Mouse (Mus musculus) left cerebral cortex, adult 11 months (tissue): ENCODE data around the gene Lyl1.

Experiments
- DNase-seq: peaks from one replicate; pipeline ENCODE4 v3.0.0; 2022; ENCODE audit warnings: low spot score

Lyl1 gene

DNA sequence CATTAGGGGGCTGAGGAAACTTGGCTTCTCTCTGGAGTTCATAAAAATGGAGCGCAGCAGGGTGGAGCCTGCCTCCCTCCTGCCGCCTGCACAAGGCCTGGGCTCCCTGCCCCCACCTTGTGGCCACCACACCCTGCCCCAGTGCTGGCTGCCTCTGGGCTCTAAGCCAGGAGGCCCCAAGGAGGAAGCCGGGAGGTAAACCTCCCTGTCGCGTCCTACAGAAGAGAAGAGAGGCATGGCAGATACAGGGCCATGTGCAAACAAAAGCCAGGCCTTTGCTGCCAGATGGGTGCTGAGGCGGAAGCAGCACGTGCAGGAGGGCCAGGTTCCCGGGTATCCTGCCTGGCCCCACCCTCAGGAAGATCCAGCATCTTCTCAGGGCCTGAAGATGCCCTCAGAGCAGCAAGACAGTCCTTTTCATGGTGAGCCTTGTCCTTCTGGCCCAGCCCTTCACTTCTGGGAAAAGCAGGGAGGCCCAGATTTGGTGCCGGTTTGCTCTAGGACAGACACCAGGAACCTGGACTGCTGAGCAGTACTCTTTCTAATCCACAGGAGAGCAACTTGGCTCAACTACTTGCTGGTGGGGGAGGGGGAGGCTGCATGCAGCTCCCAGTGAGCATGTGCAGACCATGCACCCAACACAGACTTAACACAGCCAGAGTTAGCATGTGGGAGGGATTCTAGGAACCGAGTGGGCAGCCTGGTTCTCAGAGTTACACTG is 21.8 kb downstream of the Lyl1 start, which contains the start of gene G430095P16Rik:
Gene G430095P16Rik, plus strand, starts transcription at position 158 of the 721 bp plus-strand sequence.
- no peak for DNase-seq

DNA sequence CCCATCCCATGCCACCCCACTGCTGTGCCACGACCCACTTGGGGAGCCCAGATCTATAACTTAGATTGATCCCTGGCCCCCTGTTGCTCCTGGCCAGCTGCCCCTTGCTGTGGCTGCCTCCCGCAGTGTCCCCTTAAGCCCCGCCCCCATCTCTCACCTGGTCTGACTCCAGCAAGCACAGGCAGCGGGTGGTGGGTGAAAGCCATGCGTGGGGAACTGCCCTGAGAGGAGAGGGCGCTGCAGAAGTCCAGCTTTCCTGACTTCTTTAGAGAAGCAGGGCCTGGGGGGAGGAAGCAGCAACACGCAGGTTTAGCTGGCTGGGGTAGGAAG is 22.3 kb downstream of the Lyl1 start:
- DNase-seq: no peak

DNA sequence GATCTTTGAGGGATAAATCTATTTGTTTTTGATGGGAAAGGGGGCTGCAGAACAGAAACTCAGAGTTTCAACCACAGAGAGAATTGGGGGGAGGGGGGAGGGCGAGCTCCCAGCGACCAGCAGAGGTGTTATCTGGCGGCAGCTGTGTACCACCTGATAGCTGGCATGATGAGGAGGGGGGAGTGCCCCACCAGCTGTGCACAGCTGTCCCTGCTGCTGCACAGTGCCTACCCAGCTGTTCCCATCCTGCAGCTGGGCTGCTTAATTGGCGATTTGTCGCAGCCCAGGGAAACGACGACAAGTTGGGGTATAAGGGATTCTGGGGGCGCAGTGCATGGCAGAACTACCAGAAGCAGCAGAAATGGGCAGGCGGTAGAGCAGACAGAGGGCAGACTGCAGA is 23.4 kb downstream of the Lyl1 start:
- DNase-seq: no peak

DNA sequence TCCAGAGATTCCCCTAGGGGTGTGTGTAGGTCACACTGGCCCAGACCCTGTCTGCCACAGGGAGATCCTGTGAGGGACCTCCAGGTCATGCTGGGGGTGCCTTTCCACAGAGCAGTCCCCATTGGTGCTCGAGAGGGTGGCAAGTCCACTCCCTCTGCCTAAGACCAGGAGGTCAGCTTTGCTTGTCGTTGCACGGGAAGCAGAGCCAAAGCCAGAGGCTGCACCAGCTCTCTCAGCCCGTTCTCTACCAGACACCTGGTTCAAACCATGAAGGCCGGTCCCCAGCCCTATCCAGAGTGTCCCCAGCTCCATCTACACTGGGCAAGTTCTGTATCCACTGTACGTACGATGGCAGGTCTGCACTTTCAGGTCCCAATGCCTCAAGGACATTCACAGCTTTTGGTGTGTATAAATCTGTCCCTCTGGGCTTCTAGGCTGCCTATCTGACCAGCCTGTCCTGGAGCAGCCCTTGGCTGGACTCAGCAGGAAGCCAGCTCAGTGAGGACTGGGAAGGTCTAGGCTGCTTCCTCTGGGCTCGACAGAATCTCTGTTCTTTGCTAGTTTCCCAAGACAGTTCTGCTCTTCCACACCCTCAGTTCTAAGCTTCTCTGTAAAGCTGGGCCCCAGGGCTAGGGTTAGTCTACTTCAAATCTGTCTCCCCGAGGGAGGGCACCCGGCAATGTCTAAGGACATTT is 24.1 kb downstream of the Lyl1 start:
- DNase-seq: no peak

DNA sequence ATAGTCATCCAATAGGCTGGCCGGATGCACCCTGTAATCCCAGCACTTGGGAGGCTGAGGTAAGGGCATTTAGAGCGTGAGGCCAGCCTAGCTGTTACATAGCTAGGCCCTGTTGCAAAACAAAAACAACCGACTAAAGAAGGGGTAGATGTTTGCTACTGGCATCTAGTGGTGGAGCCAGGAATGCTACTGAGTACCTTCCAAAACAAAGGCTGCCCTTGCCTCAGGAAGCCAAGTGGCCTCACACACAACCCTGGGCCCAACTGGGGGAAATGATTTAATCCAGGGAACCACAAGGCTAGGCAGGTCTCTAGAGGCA is 24.6 kb downstream of the Lyl1 start:
- DNase-seq: no peak

DNA sequence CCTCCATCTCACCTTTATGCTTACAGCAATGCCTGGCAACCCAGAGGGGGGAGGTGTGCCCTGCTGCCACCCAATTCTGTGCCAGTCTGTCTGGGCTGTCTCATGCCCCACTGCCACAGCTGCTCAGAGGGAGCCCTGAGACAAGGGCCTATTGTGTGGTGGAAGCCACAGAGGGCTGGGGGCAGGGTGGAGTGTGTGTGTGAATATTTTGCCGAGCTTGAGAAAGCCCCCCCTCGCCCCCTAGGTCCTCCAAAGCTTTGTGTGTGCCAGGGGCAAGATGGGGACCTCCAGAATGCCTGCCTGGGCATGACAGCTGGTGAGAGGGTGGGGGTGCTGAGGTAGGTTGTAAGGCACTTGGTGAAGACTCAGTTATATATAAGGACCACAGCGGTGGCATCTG is 27.2 kb downstream of the Lyl1 start:
- DNase-seq: peak; percentile 57

DNA sequence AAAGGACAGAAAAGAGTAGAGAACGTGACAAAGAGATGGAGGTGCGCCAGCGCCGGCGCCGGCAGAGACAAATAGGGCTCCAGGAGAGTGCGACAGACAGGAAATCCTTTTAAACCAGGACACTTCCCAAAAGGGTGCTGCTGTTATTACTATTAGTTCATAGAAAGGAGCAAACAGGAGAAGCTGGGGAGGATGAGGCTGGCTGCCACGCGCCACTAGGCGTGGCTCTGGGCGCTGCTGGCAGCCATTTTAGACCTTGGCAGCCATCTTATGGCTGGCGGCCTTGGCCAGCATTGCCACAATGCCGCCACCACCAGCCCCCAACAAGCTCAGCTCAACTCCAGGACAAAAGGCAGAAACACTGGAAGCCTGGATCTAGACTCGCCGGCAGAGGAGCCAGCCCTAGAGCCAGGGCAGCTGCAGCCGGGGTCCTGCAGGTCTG is 28.7 kb downstream of the Lyl1 start:
- DNase-seq: no peak

DNA sequence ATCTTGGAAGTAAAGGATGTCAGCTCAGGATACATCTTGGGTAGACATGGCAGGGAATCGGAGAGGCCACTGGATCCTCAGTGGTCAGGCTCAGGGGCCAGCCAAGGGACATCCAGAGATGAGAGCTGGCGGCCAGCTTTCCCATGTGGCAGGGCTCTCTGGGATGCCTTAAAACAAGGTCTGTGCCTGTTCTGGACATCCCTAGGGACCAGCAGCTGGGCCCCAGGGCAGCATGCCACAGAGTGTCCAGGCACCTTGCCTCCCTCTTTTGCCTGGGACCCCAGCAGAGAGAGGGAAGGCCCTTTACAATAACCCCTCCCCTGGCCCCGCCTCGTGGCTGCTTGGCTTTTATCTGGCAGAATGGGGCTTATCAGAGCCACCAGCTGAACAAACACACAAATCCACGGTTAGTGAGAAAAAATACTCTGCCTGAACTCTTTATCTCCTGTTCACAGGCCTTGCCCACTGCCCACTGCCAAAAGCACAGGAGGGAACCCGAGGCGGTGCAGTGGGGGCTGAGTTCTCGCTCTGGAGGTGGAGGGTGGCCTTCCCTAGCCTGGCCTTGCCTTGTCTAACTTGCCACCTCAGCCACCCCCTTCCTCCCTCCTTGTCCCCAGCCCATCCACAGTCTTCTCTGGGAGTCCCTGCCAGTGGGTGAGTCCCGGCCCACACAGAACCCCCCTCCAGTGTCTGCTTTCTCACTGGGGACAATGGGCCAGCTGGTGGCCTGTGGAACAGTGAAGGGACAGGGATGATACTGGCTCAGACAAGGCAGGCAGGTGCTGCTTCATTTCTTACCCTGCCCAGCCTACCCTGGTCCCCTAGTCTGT is 29.5 kb downstream of the Lyl1 start:
- DNase-seq: no peak

DNA sequence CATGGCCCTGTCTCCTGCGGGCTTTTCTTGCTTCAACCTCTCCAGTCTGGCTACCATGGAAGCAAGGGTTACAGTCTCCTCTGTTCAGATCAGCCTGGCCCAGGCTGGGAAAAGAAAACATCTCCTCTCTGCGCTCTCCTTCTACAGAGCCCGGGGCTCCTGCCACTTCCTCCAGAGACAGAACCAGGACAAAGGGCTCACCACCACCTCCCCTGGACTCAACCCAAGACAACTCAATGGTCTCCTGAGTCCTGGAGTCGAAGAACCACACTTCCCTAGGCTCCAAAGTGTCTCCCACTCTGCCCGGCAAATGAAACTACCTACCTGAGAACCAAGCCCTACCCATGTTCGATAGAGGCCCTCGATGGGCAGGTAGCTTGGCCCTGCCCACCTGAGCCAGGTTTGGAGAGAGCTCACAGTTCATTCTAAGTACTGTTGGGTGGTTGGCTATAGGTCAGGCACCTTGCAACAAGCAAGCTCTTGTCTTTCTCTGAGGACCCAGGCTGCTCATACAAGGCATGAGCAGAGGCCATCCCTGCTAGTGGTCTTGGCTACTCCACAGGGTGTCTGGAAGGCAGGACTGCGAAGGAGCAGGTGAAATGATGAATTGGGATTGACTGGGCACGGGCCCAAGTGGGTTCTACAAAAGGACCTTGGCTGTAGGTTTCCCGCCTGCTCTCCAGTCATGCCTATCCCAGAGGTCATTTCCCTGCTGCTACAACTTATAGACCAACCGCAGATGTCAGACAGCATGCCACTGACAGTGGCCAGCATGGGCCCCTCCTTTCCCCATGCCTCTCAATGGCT is 30.3 kb downstream of the Lyl1 start:
- no peak for DNase-seq

DNA sequence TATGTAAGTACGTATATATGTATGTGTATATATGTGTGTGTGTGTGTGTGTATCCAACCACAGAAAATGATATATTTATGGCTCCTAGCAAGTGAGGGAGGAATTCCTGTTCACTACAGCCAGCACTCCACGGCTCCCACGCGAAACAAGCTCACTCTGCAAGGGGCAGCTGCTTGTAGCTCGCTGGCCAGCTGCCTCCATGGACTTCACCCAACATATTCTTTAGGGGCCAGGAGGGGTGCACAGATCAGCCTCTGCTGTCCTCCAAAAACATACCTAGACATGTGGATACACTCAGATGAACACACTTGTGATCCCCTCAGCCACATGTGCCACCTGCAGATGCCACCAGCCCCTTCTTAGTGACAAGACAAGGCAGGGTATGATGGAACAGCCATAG is 31.3 kb downstream of the Lyl1 start:
- DNase-seq: no peak

DNA sequence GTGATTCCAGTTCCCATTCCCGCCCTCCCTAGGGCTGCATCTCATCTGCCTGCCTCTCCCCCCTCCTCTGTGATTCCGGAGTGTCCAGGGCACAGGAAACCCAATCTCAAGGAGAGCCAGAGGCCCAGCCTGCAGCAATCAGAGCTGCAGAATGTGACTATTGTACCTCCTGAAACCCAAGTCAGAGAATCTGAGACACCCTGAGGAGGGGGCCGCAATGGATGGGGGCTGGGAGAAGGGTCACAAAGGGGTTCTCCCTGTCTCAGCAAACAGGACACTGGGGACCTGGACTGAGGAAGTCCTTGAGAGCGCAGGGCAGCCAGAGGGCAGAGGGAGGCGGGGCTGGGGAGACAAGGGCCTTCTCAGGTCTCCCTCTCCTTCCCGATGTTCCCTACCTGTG is 31.7 kb downstream of the Lyl1 start:
- no peak for DNase-seq

DNA sequence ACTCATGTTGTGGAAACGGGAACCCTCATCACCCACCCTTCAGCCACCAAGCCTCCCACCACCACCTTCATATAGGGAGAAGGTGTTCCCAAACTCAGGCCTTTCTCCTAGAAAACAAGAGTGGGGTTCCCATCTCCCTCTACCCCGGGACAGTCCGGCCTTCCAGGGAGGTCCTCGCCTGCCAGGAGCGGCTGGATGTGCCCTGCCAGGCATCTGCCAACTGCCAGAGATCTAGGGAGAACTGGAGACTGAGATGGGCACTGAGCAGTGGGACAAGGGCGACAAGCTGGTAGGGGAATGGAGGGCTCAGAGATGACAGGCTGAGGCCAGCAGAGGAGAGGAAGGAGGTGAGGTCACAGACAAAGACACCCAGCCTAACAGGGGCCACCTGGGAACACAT is 32.7 kb downstream of the Lyl1 start:
- no peak for DNase-seq

DNA sequence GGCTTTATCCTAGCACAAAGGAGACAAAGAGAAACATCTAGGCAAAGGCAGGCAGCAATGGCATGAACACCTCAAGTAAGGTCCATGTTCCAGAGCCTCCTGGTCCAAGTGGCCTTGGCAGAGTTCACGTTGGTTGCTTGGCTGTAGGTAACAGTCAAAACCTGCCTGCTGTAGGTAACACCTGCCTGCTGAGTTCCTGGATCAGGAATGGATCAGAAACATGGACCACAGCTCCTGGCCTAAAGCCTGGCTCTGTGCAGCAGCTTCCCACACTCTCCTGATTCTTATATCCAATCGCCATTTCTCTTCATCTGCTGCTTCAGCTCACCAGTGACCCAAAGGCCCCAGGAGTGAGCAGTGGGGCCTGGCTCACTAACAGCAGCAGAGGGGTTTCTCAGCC is 33.4 kb downstream of the Lyl1 start:
- no peak for DNase-seq

DNA sequence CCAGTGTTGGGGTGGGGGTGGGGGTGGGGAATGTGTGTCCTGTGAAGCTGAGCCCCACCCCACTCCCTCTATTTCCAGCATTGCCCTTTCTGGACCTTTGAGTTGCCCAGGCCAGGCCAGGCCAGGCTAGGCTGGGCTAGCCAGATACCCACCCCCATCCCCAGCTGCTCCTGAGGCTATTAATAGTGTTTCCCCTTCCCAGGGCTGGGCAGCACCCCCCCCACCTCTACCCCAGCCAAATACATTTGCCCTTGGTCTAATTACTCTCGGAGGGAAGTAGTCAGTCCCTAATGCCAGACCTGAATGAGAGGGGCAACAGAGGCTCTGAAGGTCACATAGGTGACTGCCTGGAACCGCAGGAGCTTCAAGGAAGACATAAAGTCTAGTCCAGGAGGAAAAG is 34.3 kb downstream of the Lyl1 start:
- no peak for DNase-seq

DNA sequence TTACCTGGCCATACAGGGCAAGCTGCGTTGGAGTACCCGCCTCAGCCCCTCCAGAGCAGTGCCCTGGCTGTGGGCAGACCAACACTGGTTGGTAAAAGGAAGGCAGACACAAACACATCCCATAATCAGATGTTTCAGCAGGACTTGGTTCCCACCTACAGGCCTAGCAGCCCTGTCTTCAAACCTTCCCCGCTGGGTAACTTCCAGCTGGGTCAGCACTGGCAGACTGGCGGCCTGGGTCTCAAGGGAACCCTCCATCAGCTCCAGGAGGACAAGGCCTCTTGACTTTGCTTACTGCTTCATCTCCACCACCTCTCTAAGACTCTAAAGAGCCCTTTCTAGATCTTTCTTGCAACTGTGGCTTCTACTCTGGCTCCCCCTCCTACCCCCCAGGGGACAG is 35.3 kb downstream of the Lyl1 start:
- no peak for DNase-seq

DNA sequence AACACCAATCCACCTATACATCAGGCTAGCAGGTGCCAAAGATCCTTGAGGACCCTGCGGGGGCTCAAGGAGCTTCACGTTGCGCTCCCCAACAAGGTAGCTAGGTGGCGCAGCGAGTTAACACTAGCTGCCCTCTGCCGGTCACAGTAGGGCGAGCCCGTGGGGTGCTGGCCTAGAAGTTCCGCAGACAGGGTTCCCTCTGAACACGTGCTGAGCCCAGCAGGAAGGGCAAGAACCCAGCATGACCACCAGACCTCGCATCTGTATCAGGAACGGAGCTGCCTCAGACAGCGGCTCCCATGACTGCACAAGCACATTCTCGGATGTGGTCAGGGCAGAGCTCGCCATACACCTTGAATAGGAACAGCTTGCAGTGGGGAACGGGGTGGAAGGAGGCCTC is 36.4 kb downstream of the Lyl1 start:
- DNase-seq: no peak

DNA sequence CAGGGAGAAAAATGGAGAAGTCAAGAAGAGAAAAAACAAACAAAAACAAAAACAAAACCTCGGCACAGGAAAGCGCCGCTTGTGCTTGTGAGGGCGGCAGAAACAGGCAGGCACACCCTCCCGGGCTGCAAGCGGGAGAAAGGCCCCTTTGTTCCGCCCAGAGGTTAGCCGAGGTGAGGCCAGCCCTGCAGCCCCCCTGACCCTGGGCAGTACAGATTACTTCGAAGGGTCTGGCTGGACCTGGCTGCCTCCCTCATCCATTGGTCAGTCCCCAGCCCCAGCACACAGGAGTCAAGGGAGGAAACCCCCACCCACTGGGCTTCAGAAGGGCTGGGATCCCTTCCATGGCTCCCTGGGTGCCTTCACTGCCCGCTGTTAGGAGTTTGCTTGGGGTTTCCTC is 37.0 kb downstream of the Lyl1 start:
- no peak for DNase-seq

DNA sequence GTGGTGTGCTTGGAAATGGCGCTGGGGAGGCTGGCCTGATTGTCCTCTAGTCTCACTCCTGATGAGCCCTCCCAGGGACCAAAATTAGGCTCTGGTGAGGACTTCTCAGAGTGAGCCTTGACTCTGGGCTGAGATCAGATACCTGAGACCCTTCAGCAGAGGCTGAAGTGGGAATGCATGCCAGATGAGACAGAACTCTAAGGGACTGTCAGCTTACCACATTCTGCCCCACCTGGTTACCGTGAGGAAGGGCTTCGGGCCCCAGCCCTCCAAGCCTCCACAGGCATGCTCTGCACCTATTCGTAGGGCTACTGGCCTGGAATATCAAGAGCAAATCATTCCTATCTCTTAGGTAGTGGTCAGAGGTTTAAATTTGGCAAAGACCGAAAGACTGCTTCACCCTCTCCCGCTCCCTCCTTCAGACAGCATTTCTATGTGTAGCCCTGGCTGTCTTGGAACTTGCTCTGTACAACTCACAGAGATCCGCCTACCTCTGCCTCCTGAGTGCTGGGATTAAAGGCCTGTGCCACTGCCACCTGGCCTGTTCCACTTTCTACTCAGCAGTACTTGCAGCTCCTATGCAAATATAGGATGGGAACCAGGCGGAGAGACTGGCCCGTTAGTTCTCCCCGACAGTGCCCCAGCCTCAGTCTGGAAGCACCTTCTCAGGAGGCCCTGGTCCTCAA is 37.6 kb downstream of the Lyl1 start:
- DNase-seq: no peak

DNA sequence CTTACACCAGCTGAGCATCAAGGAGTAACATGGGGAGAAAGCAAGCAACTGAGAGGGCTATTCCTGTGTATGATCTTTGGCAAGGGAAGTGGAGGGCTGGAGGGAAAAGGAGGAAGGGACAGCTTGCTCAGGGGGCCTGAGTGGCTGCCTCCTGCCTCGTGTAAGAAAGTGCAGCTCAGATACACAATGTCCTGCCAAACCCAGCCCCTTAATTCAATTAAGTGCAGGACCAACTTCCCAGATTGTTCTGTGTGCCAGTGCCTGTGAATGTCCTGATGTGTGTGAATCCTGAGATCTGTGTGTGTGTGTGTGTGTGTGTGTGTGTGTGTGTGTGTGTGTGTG is 38.1 kb downstream of the Lyl1 start:
- no peak for DNase-seq

DNA sequence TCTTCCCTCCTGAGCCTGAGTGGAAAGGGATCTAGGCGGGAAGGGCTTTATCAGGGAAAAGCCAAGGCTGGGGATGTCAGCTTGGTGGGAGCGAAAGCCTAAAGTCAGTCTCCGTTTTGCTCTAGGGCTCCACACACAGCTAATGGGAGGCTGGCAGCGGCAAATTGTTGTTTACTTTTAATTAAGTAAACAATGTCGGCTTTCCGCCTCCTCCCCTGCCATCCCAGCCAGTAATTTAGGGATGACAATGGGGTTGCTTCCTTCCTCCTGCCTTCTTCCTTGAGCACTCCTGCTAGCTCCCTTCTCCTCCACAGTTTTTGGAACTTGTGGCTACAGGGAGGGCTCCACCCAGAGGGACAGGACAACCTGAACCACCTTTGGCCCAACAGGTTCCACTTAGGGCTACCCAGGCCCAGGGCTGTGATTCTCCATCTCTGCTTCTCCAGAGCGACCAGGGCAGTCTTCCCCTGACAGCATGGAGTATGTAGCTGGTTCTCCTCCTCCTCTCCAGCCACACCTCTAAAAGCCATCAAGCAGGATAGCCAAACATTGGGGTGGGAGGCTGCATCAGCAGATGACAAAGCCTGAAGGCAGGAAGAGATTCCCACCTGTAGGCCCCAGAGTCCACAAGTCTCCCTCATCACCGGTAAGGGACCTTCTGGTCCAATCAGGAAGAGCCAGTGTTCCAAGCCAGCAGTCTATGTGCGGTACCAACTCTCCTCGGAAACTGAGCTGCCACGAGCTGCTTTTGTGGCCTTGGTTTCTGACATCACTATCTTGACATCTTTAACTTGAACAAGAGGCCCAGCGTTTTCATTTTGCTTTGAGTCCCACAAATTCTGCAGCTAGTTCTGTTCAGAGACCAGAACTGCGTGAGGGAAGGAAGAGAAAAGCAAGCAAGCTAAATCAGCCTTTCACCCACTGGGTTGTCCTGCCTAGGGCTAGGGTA is 39.9 kb downstream of the Lyl1 start:
- DNase-seq: no peak
